Mouse (Mus musculus) intestine, embryonic 16.5 days (tissue): Measurements from ENCODE around the gene Elob. TPM values are rescaled to one million over a fixed set of nuclear protein-coding genes. Genes with fewer than 3 reads are reported as not detected.

ENCODE experiments used
- ATAC-seq: fragments of 200-750 bp; cut with Nextera tagmentation; 2 replicates; pipeline ENCODE4 v1.8.0; 2017; ENCODE audit warnings: moderate TSS enrichment, moderate library complexity
- H3K27ac ChIP-seq: fragments of 300-500 bp; sonication (generic); 2 replicates; pipeline ENCODE4 v1.5.1; 2014; ENCODE audit warnings: mild to moderate bottlenecking, low read length
- H3K27me3 ChIP-seq: fragments of 300-500 bp; sonication (generic); replicated peaks from 2 replicates; pipeline ENCODE4 v1.6.1; 2014; ENCODE audit warnings: low read length, control low read depth, mixed read lengths; ENCODE audit not compliant: control insufficient read depth, insufficient read depth
- H3K36me3 ChIP-seq: fragments of 300-500 bp; sonication (generic); 2 replicates; pipeline ENCODE4 v1.6.1; 2014; ENCODE audit warnings: low read length, control low read depth; ENCODE audit not compliant: control insufficient read depth, insufficient read depth
- H3K4me1 ChIP-seq: fragments of 300-500 bp; sonication (generic); 2 replicates; pipeline ENCODE4 v1.6.1; 2014; ENCODE audit warnings: low read length, control low read depth, mixed read lengths; ENCODE audit not compliant: control insufficient read depth, insufficient read depth
- H3K4me2 ChIP-seq: fragments of 300-500 bp; sonication (generic); 2 replicates; pipeline ENCODE4 v1.6.1; 2014; ENCODE audit warnings: low read depth, low read length, control low read depth
- H3K4me3 ChIP-seq: fragments of 300-500 bp; sonication (generic); 2 replicates; pipeline ENCODE4 v1.5.1; 2014; ENCODE audit warnings: mild to moderate bottlenecking, low read length
- H3K9ac ChIP-seq: fragments of 300-500 bp; sonication (generic); 2 replicates; pipeline ENCODE4 v1.6.1; 2014; ENCODE audit warnings: low read depth, low read length
- H3K9me3 ChIP-seq: fragments of 300-500 bp; sonication (generic); 2 replicates; pipeline ENCODE4 v1.6.1; 2016; ENCODE audit warnings: low read length, control low read depth; ENCODE audit not compliant: control insufficient read depth
- WGBS: fragments of 180-500 bp; shearing (Covaris S2); extraction: QIAGEN DNeasy Blood & Tissue Kit; methylation state at CpG from one replicate; pipeline ENCODE4 v1.1.7; 2014; 5-methylcytosine and 5-hydroxymethylcytosine counted together
- microRNA-seq: library from miRNA; unstranded; fragments of <30 nt; microRNA quantifications from one replicate; pipeline ENCODE4, GENCODE M21; 2016
- polyA plus RNA-seq: library from polyadenylated mRNA; unstranded; fragments of >200 nt; fragmentation: Nextera tagmentation; extraction: Ambion mirVana; gene quantifications from 2 replicates; pipeline ENCODE4 v1.2.1, GENCODE M21; 2015

The Elob gene
- polyA plus RNA-seq, 1 experiment from 2014 or later: 930 TPM

DNA sequence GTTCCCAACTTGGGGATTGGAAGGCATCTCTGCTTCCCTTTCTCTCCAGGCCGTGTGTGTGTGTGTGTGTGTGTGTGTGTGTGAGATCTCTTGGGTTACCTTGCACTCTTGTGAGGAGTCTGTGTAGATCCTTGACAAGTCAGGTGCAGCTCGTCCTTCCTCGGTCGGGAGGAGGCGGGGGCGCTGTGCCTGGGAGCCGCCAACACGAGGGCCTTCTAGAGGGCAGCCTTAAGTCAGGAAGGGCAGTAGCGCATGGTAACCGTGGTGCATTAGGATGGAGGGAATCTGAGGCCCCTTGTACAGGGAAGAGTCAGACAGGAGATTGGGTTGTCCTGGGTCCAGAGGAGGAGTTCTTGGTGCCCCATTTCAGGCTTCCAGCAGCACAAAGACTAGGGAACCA is 52.7 kb downstream of the Elob start:
- no peak for ATAC-seq
- Histone ChIP-seq H3K27me3 (no peaks in the 10 kb centered on the region), H3K9me3 (no peaks in the 10 kb centered on the region), H3K27ac (no peak overlapping the region), H3K9ac (no peak overlapping the region), H3K36me3 (no peaks in the 10 kb centered on the region), H3K4me1 (no peaks in the 10 kb centered on the region), H3K4me3 (no peak overlapping the region), H3K4me2 (no peak overlapping the region)
- 79% methylated on average over 10 of the region's 10 CpGs for WGBS

Small RNA genes lying within 50 kb of the gene (microRNA-seq; reads per million reads assigned to microRNA genes)
- 1.1 reads per million for gene Mir5125

Other genes starting within 250 kb of the Elob start
- gene Zfp13, start 229.6 kb downstream of the Elob start, polyA plus RNA-seq: 8.6 and 8.8 TPM in 2 replicates
- 0.09 TPM in 1 of 2 replicates, not detected in the other for gene Zscan10, start 228.3 kb downstream of the Elob start, polyA plus RNA-seq
- 0.64 and 0.70 TPM in 2 replicates for gene Mmp25, start 183.9 kb downstream of the Elob start, polyA plus RNA-seq
- gene Bicdl2, start 168.6 kb downstream of the Elob start, polyA plus RNA-seq: 5.8 and 6.5 TPM in 2 replicates
- 81.0 and 87.3 TPM in 2 replicates for gene Hcfc1r1, start 155.5 kb downstream of the Elob start, polyA plus RNA-seq
- gene Thoc6, start 155.3 kb downstream of the Elob start, polyA plus RNA-seq: 42.4 and 46.1 TPM in 2 replicates
- 19.3 and 22.8 TPM in 2 replicates for gene Tnfrsf12a, start 151.7 kb downstream of the Elob start, polyA plus RNA-seq
- 18.9 and 23.3 TPM in 2 replicates for gene Cldn6, start 149.9 kb downstream of the Elob start, polyA plus RNA-seq
- gene Cldn9, start 145.1 kb downstream of the Elob start, polyA plus RNA-seq: 1.8 and 1.9 TPM in 2 replicates
- not detected in 2 replicates for gene 1520401A03Rik, start 106.4 kb downstream of the Elob start, polyA plus RNA-seq
- gene Pkmyt1, start 102.8 kb downstream of the Elob start, polyA plus RNA-seq: 36.9 and 44.6 TPM in 2 replicates
- gene Paqr4, start 88.3 kb downstream of the Elob start, polyA plus RNA-seq: 23.5 and 25.3 TPM in 2 replicates
- 0.44 and 0.51 TPM in 2 replicates for gene Kremen2, start 83.3 kb downstream of the Elob start, polyA plus RNA-seq
- 44.5 and 44.9 TPM in 2 replicates for gene Flywch1, start 57.5 kb downstream of the Elob start, polyA plus RNA-seq
- gene Flywch2, start 43.1 kb downstream of the Elob start, polyA plus RNA-seq: 9.8 and 14.9 TPM in 2 replicates
- gene Srrm2, start 38.6 kb downstream of the Elob start, polyA plus RNA-seq: 319 and 373 TPM in 2 replicates
- 0.17 TPM in 1 of 2 replicates, not detected in the other for gene Prss33, start 6.9 kb upstream of the Elob start, polyA plus RNA-seq
- gene Prss32, start 14.7 kb upstream of the Elob start, polyA plus RNA-seq: 11.8 and 14.5 TPM in 2 replicates
- 2.7 and 3.4 TPM in 2 replicates for gene Prss41, start 15.0 kb upstream of the Elob start, polyA plus RNA-seq
- not detected in 2 replicates for gene Prss21, start 38.9 kb upstream of the Elob start, polyA plus RNA-seq
- not detected in 2 replicates for gene Dcpp1, start 51.7 kb upstream of the Elob start, polyA plus RNA-seq
- not detected in 2 replicates for gene Dcpp2, start 51.7 kb upstream of the Elob start, polyA plus RNA-seq
- not detected in 2 replicates for gene Dcpp3, start 88.3 kb upstream of the Elob start, polyA plus RNA-seq
- gene Sbp, start 112.5 kb upstream of the Elob start, polyA plus RNA-seq: not detected in 2 replicates
- not detected in 2 replicates for gene Sbpl, start 126.1 kb upstream of the Elob start, polyA plus RNA-seq
- gene Prss30, start 151.4 kb upstream of the Elob start, polyA plus RNA-seq: 3.2 and 4.3 TPM in 2 replicates
- gene Prss22, start 169.0 kb upstream of the Elob start, polyA plus RNA-seq: 0.13 and 0.26 TPM in 2 replicates
- gene Prss27, start 209.0 kb upstream of the Elob start, polyA plus RNA-seq: 0.11 and 0.17 TPM in 2 replicates
- 69.7 and 70.0 TPM in 2 replicates for gene Kctd5, start 244.3 kb upstream of the Elob start, polyA plus RNA-seq